Mouse (Mus musculus) thymus, adult 2 months (tissue): ENCODE measurements around the gene Olfr465-ps1.

ENCODE experiments used
- CTCF ChIP-seq: fragments of 200-500 bp; IDR thresholded peaks from 2 replicates; pipeline ENCODE4 v1.5.1; 2012; ENCODE audit warnings: mild to moderate bottlenecking, control low read depth, low read length, moderate library complexity, borderline replicate concordance; ENCODE audit not compliant: control insufficient read depth, poor library complexity, insufficient read depth; ENCODE audit errors: extremely low read depth
- POLR2A ChIP-seq: fragments of 200-500 bp; IDR thresholded peaks from 2 replicates; pipeline ENCODE4 v1.6.1; 2012; ENCODE audit warnings: mild to moderate bottlenecking, low read length, control low read depth, moderate library complexity; ENCODE audit not compliant: control insufficient read depth, poor library complexity, insufficient read depth; ENCODE audit errors: extremely low read depth

GRCm38 (mm10) chr13:65174102-65174501, 36.2 kb downstream of the Olfr465-ps1 start:
- TF ChIP-seq CTCF (no peak), POLR2A (no peak)
